Mouse (Mus musculus) olfactory bulb, adult 2 months (tissue): ENCODE measurements around the gene Alcam. TPM values are rescaled to one million over a fixed set of nuclear protein-coding genes. Genes with fewer than 3 reads are reported as not detected.

Experiments
- H3K27ac ChIP-seq: fragments of 200-500 bp; 2 replicates; pipeline ENCODE4 v1.5.1; 2012; ENCODE audit warnings: low read depth, low read length; ENCODE audit not compliant: insufficient read depth
- H3K4me1 ChIP-seq: fragments of 200-500 bp; 2 replicates; pipeline ENCODE4 v1.6.1; 2012; ENCODE audit warnings: low read length; ENCODE audit not compliant: control insufficient read depth, insufficient read depth
- H3K4me3 ChIP-seq: fragments of 200-500 bp; 2 replicates; pipeline ENCODE4 v1.5.1; 2012; ENCODE audit warnings: mild to moderate bottlenecking, low read depth, low read length, moderate library complexity; ENCODE audit not compliant: insufficient read depth
- CTCF ChIP-seq: fragments of 200-500 bp; IDR thresholded peaks from 2 replicates; pipeline ENCODE4 v1.5.1; 2012; ENCODE audit warnings: low read depth, mild to moderate bottlenecking, low read length, moderate library complexity; ENCODE audit not compliant: insufficient read depth
- POLR2A ChIP-seq: fragments of 200-500 bp; IDR thresholded peaks from 2 replicates; pipeline ENCODE4 v1.6.1; 2012; ENCODE audit warnings: mild to moderate bottlenecking, low read depth, low read length, moderate library complexity; ENCODE audit not compliant: insufficient read depth
- WGBS: fragments of 180-500 bp; shearing (Covaris S2); methylation state at CpG from one replicate; pipeline ENCODE4 v1.1.7; 2018; 5-methylcytosine and 5-hydroxymethylcytosine counted together
- polyA plus RNA-seq: library from polyadenylated mRNA; stranded (reverse); fragments of >200 nt; gene quantifications from 2 replicates; pipeline ENCODE4 v1.2.4, GENCODE M21; 2012; ENCODE audit warnings: low replicate concordance; ENCODE audit not compliant: missing spikeins, insufficient read depth, insufficient read length

Alcam gene
- polyA plus RNA-seq, 1 experiment = not detected

DNA sequence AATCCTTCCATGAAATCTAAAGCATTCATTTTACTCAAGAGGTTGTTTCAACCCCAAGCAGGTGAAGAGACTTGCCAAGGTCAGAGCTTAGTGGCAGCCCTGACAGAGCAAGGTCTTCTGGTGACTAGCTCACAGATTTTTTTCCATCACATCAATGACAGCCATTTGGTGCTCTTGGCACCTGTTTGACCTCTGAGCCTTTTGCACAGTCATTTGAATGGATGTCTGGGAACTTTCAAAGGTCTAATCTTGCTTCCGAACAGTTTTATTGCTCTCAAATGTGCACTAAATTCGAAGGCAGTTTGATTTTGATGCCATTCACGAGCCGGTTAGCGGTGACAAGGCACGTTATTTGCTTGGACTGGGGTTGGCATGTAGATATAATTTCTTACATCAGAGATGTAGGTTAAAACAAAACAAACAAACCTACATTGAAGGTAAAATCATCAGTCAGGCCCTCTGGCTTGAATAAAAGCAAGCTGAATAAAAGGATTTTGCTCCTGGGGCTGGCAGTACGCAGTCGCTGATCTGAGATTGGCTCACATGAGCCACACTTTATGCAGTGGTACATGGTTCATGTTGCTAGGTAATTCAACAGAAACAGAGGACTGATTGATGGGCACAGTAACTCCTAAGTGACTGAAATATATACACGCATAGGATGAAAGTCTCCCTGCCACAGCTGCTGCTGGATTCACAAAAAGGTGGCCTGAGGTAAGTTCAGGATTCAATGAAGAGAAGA is 150.9 kb downstream of the Alcam start:
- Histone ChIP-seq H3K4me1 (no peaks in the 10 kb centered on the region), H3K27ac (no peak overlapping the region), H3K4me3 (no peak overlapping the region)
- WGBS = 89% methylated on average over 9 of the region's 9 CpGs
- TF ChIP-seq POLR2A (no peak), CTCF (no peak)

DNA sequence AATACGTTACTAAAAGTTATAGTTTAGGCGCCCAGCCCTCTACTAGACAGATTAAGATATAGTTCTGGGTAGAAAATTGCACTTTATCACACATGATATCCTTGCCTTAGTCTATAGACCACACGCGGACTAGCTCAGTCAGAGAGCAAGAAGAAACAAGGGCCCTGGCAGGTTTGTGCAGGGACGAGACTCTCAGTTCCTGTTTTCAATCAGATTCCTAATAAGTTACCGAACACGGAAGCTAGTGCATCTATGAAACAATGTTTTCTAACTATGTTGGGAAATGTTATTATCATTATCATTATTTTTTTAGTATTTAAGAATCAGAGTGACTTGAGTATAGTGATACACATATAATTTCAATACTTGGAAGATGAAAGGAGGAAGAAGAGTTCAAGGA is 152.1 kb downstream of the Alcam start:
- H3K4me3 ChIP-seq = no peak overlapping the region
- WGBS = 98% methylated on average over 7 of the region's 7 CpGs
- no peak for TF ChIP-seq CTCF
- no peak for TF ChIP-seq POLR2A
- H3K4me1 ChIP-seq = no peaks in the 10 kb centered on the region
- H3K27ac ChIP-seq = no peak overlapping the region

GRCm38 (mm10) chr16:52296376-52296775 is 157.5 kb downstream of the Alcam start:
- no peaks in the 10 kb centered on the region for H3K4me1 ChIP-seq
- H3K4me3 ChIP-seq = no peak overlapping the region
- WGBS = 68% methylated on average over 1 of the region's 1 CpGs
- H3K27ac ChIP-seq = no peak overlapping the region
- TF ChIP-seq CTCF (no peak), POLR2A (no peak)

- TF ChIP-seq POLR2A (no peak), CTCF (no peak)
- Histone ChIP-seq H3K4me1 (no peaks in the 10 kb centered on the region), H3K27ac (no peak overlapping the region), H3K4me3 (no peak overlapping the region)
Observed at GRCm38 (mm10) chr16:52295535-52295934, 158.3 kb downstream of the Alcam start.

DNA sequence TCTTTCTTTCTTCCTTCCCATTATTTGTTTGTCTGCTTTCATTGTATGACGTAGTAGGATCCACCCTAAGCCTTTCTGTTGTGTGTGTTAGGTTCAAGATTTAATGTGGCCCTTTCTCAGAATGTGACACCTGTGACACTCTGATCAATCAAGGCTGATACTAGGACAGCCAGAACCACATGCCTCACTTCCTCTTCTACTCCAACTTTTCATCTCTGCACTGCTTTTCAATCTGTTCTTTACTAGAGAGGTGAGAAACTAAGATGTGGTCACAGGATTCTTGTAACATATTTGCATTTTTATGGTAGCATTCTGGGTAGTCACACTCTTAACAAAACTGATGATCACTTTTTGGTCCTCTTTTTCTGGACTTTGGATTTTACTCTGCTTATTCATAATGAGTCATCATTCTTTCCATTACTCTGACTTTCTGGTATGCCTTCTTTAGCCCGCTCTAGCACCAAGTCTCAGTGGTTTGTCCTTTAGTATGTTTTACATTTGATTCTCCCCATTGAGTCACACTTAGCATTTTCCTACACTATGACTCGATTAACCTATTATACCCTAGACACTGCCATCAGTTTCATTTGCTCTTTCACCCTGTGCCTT is 161.3 kb downstream of the Alcam start:
- 80% methylated on average over 3 of the region's 3 CpGs for WGBS
- H3K27ac ChIP-seq = no peak overlapping the region

GRCm38 (mm10) chr16:52280186-52280585 is 173.7 kb downstream of the Alcam start:
- Histone ChIP-seq H3K4me3 (no peak overlapping the region), H3K27ac (no peak overlapping the region), H3K4me1 (no peaks in the 10 kb centered on the region)
- no peak for TF ChIP-seq POLR2A
- TF ChIP-seq CTCF = no peak
- WGBS = 96% methylated on average over 2 of the region's 2 CpGs

More for the DNA sequence above, 161.3 kb downstream of the Alcam start:
- Histone ChIP-seq H3K4me3 (no peak overlapping the region), H3K4me1 (no peaks in the 10 kb centered on the region)
- no peak for TF ChIP-seq POLR2A
- no peak for TF ChIP-seq CTCF

DNA sequence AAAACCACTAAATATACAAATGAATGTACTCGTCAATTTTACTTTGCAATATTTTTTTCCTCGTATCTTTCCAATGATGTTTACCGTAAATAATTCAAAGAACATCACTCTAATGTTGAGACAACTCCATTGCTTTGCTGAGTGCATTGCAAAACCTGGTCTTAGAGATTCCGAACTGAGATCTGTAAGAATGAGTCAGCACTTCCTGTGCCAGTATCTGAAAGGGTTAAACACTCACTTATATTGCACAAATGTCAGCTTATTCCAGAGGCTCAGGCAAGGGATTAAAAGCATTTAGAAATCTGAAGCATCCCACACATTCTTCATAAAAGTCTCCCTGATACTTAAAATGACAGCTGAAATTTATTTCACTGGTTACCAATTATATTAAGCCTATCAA is 188.8 kb downstream of the Alcam start:
- TF ChIP-seq POLR2A = no peak
- TF ChIP-seq CTCF = no peak
- no peak overlapping the region for H3K27ac ChIP-seq
- WGBS = 95% methylated on average over 4 of the region's 4 CpGs
- H3K4me1 ChIP-seq = no peaks in the 10 kb centered on the region
- H3K4me3 ChIP-seq = no peak overlapping the region

- no peak overlapping the region for H3K4me3 ChIP-seq
- no peak overlapping the region for H3K27ac ChIP-seq
- no peaks in the 10 kb centered on the region for H3K4me1 ChIP-seq
- no peak for TF ChIP-seq CTCF
- TF ChIP-seq POLR2A = no peak
Observed at GRCm38 (mm10) chr16:52263751-52264150, 190.1 kb downstream of the Alcam start.

- Histone ChIP-seq H3K4me3 (no peak overlapping the region), H3K27ac (no peak overlapping the region), H3K4me1 (no peaks in the 10 kb centered on the region)
- TF ChIP-seq POLR2A = no peak
- TF ChIP-seq CTCF = no peak
- WGBS = 53% methylated on average over 1 of the region's 1 CpGs
Observed at GRCm38 (mm10) chr16:52262582-52262981, 191.3 kb downstream of the Alcam start.

GRCm38 (mm10) chr16:52261755-52262154 is 192.1 kb downstream of the Alcam start:
- H3K27ac ChIP-seq = no peak overlapping the region
- no peak for TF ChIP-seq POLR2A
- H3K4me3 ChIP-seq = no peak overlapping the region
- no peaks in the 10 kb centered on the region for H3K4me1 ChIP-seq
- WGBS = 94% methylated on average over 1 of the region's 1 CpGs
